Mouse (Mus musculus) Patski (cell line): Measurements from ENCODE around the gene Ap1s3. TPM values are rescaled to one million over a fixed set of nuclear protein-coding genes. Genes with fewer than 3 reads are reported as not detected.
"Not testable (repeated sequence)": the region's sequence is repeated elsewhere in the genome, so short reads cannot be mapped to it uniquely, and the experiment has no call there.

ENCODE experiments used
- ATAC-seq: fragments of 100-300 bp; one replicate; pipeline ENCODE4 v1.8.0; 2021
- CTCF ChIA-PET: fragments of 350-600 bp; sonication (Branson Sonifier 250); formaldehyde crosslinking; loops from one replicate; lab custom pipeline; 2022; ENCODE audit warnings: inconsistent platforms; lab: Charles Lee
- POLR2A ChIA-PET: fragments of 350-600 bp; sonication (Branson Sonifier 250); formaldehyde crosslinking; loops from one replicate; lab custom pipeline; 2022; ENCODE audit warnings: antibody characterized with exemption, inconsistent platforms; lab: Charles Lee
- DNase-seq: peaks from one replicate; pipeline ENCODE4 v3.0.0-alpha.2; 2011; ENCODE audit warnings: low read depth, low spot score
- H3K27me3 ChIP-seq: fragments of 371-371 bp; one replicate; pipeline ENCODE4 v1.5.1; 2021
- CTCF ChIP-seq: fragments of 100-300 bp; IDR thresholded peaks from one replicate; pipeline ENCODE4 v1.5.1; 2021
- in situ Hi-C: fragments of 300-500 bp; cut with MboI; formaldehyde crosslinking; loops from 3 replicates; pipeline ENCODE4 v1.11.1; 2018; ENCODE audit warnings: low pct_unique_long_range_greater_than_20kb, mixed read lengths
- polyA plus RNA-seq: library from polyadenylated mRNA; unstranded; gene quantifications from one replicate; pipeline ENCODE4 v1.2.3, GENCODE M21; 2021

Gene Ap1s3
- polyA plus RNA-seq, 1 experiment from 2014 or later = 16.3 TPM

- H3K27me3 ChIP-seq = no peaks in the 10 kb centered on the region
- ChIA-PET CTCF (interaction anchor here (1.1 to 2.4 kb wide), 7 partner anchors 10 to 915 kb away, joined by 3 to 7 read pairs (median 5); no protein-coding TSS in a partner anchor), POLR2A (no interaction called here)
- in situ Hi-C loops = loop anchor here (5.0 to 25.0 kb wide), 3 partner anchors 777 to 1102 kb away; no protein-coding TSS in a partner anchor
- DNase-seq = no peak
- ATAC-seq = no peak
- TF ChIP-seq CTCF = no peak
These were observed 32.1 kb downstream of the Ap1s3 start for GRCm38 (mm10) chr1:79639683-79640082.

GRCm38 (mm10) chr1:79639107-79639506, 32.7 kb downstream of the Ap1s3 start:
- H3K27me3 ChIP-seq = no peaks in the 10 kb centered on the region
- POLR2A ChIA-PET = no interaction called here
- DNase-seq (no peak), ATAC-seq (no peak)
- CTCF ChIA-PET = interaction anchor here (1.1 to 2.4 kb wide), 5 partner anchors 9 to 914 kb away, joined by 3 to 7 read pairs (median 5); no protein-coding TSS in a partner anchor
- in situ Hi-C loops = loop anchor here (5.0 to 25.0 kb wide), 3 partner anchors 777 to 1102 kb away; no protein-coding TSS in a partner anchor
- no peak for TF ChIP-seq CTCF

GRCm38 (mm10) chr1:79637768-79638167, 34.0 kb downstream of the Ap1s3 start:
- in situ Hi-C loops = loop anchor here (5.0 to 25.0 kb wide), 3 partner anchors 775 to 1100 kb away; no protein-coding TSS in a partner anchor
- POLR2A ChIA-PET = no interaction called here
- TF ChIP-seq CTCF = no peak
- no peaks in the 10 kb centered on the region for H3K27me3 ChIP-seq
- DNase-seq = no peak
- CTCF ChIA-PET = interaction anchor here (1.0 kb wide), 1 partner anchor 41 kb away, joined by 3 read pairs; no protein-coding TSS in a partner anchor
- ATAC-seq = no peak

DNA sequence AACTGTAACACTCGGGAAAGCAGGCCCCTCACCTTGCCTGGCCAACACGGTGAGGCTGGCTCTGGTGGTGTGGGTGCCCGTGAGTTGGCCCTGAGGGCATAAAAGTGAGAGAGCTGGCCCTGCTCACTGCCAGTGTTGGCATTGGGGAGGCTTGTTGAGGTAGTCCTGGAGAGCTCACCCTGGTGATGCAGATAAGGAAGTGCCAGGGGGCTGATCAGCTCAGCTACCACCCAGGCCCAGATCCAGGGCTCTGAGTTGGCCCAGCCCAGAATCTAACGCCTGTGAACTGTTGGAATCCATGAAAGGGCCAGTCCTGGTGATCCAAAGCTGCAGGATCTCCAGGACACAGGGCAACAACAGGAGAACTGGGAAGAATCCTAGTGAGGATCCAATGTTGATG, 40.3 kb downstream of the Ap1s3 start:
- DNase-seq (no peak), ATAC-seq (no peak)
- ChIA-PET CTCF (no interaction called here), POLR2A (no interaction called here)
- TF ChIP-seq CTCF = no peak
- H3K27me3 ChIP-seq = no peaks in the 10 kb centered on the region
- in situ Hi-C loops = loop anchor here (25.0 kb wide), 2 partner anchors 769 to 1094 kb away; no protein-coding TSS in a partner anchor

DNA sequence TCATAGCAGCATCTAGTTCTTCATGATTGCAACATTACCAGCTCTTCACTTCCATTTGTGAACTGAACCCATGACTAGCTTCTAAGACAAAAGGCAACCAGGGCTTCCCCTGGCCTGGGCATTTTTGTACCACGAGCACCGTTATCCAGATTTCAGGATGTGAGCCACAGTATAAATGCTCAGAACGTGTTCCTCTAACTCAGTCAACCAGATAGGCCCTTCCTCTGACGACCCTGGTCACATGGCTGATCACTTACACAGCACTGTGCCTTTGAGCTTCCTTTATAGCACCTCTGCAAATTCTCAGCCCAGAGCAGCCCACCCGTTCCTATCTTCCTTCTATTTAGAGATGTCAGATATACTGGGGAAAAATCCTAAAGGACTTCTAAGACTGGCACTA, 42.0 kb downstream of the Ap1s3 start:
- in situ Hi-C loops = loop anchor here (25.0 kb wide), 2 partner anchors 767 to 1092 kb away; no protein-coding TSS in a partner anchor
- TF ChIP-seq CTCF = no peak
- no peaks in the 10 kb centered on the region for H3K27me3 ChIP-seq
- ATAC-seq = no peak
- no peak for DNase-seq
- ChIA-PET POLR2A (no interaction called here), CTCF (interaction anchor here (0.7 to 1.5 kb wide), 3 partner anchors 10 to 53 kb away, joined by 4 to 5 read pairs (median 5); no protein-coding TSS in a partner anchor)

DNA sequence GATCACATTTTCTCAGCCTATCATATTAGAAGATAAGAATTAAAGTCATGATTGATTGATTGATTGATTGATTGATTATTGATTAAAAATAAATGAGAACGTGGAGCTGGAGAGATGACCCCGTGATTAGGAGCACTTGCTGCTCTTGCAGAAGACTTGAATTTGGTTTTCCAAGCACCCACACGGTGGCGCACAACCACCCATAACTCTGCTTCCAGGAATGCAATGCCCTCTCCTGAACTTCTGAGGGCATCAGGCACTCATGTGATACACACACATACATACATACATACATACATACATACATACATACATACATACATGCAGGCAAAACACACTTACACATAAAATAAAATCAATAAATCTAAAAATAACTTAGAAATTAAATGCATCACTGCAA, 45.6 kb downstream of the Ap1s3 start:
- ChIA-PET POLR2A (interaction anchor here (0.5 kb wide), 1 partner anchor 9 kb away, joined by 3 read pairs; no protein-coding TSS in a partner anchor), CTCF (no interaction called here)
- DNase-seq (no peak), ATAC-seq (no peak)
- no peaks in the 10 kb centered on the region for H3K27me3 ChIP-seq
- in situ Hi-C loops = loop anchor here (25.0 kb wide), 2 partner anchors 764 to 1089 kb away; no protein-coding TSS in a partner anchor
- peak; percentile 62 for TF ChIP-seq CTCF

DNA sequence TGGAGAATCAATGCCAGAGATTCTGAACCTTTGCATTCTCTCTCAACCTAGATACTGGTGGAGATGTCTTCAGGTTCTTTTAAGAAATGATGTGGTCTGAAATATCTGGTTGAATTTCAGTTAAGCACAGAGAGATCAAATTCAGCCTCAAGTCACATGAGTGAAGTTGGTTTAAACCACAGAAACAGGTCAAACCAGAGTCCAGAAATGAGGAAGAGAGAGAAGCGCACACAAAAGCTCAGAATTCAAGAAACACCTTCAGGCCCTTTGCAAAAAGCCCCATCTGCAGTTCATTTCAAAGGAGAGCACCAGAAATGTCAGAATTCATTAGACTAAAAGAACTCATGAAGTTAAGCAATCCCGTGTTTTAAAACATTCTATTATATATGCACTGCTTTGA, 52.3 kb downstream of the Ap1s3 start:
- TF ChIP-seq CTCF = no peak
- in situ Hi-C loops = no loop called here
- POLR2A ChIA-PET = interaction anchor here (0.7 kb wide), 1 partner anchor 144 kb away, joined by 3 read pairs; no protein-coding TSS in a partner anchor
- DNase-seq (no peak), ATAC-seq (no peak)
- no peaks in the 10 kb centered on the region for H3K27me3 ChIP-seq
- CTCF ChIA-PET = no interaction called here

DNA sequence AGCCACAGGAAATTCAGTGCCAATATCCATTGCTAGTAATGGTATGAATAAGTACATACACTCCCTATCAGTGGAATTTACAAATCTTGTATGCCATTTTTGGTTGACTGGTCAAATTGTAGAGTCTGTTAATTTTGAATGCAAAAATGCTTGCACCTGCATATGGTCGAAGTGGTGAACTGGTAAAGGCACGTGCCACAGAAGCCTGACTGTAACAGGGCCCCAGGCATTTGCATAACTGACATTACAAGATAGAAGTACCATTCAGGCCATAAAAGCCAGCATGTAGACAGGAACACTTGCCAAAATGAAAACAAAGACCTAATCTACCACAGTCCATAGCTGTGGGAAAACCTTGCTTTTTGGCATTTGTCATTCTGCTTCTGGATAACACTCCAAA, 55.3 kb downstream of the Ap1s3 start:
- ChIA-PET CTCF (no interaction called here), POLR2A (no interaction called here)
- DNase-seq (no peak), ATAC-seq (no peak)
- no peak for TF ChIP-seq CTCF
- in situ Hi-C loops = no loop called here
- H3K27me3 ChIP-seq = no peaks in the 10 kb centered on the region

DNA sequence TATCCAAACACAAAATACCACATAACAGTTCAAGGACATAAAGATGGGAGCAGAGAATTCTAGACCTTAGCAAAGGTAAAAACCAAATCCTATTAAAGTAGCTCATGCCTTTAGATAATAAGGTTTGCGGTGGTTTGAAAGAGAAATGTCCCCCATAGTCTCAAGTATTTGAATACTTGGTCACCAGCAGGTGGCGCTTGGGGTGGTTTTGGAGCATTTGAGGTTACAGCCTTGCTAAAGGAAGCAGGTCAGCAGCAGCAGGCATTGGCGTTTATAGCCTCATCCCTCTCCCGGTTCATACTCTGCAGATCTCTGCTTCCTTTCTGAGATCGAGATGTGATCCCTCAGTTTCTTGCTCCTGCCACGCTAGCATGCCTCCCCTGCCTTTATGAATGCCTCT, 57.3 kb downstream of the Ap1s3 start:
- POLR2A ChIA-PET = interaction anchor here (0.6 kb wide), 1 partner anchor 21 kb away, joined by 3 read pairs; no protein-coding TSS in a partner anchor
- no peaks in the 10 kb centered on the region for H3K27me3 ChIP-seq
- ATAC-seq = no peak
- peak; percentile 42 for TF ChIP-seq CTCF
- DNase-seq = no peak
- in situ Hi-C loops = no loop called here
- CTCF ChIA-PET = interaction anchor here (1.6 kb wide), 1 partner anchor 10 kb away, joined by 4 read pairs; no protein-coding TSS in a partner anchor

DNA sequence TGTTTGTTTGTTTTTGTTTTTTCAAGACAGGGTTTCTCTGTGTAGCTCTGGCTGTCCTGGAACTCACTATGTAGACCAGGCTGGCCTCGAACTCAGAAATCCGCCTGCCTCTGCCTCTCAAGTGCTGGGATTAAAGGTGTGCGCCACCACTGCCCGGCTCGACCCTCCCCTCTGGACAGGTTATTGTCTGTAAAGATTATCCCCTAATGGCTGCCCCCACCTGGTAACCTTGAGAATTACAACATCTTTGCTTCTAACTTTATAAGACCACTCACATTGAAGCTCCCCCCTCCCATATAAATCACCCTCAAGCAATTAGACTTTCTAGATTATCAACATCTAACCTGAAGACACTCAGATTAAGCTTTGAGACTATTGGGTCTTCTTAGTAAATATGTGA, 60.5 kb downstream of the Ap1s3 start:
- POLR2A ChIA-PET, CTCF ChIA-PET, ATAC-seq, H3K27me3 ChIP-seq, in situ Hi-C loops, DNase-seq: not testable (repeated sequence)
- peak; percentile 9 for TF ChIP-seq CTCF

DNA sequence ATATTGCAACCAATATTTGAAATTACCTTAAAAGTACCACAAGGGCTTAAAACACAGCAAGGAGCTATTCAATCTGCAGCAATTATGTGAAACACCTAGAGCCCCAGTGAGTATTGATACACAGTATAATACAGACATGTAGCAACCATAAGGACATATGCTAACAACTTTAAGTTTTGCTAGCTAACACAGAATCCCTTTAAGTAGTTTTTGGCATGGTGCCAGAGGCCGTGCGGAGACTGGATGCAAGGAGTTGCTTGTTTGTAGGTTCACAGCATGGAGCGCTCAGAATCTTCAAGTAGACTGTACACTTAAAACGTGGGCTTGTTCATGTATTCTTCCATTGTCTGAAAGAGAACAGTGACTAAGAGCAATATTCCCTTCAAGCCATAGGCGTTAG, 62.9 kb downstream of the Ap1s3 start:
- POLR2A ChIA-PET, H3K27me3 ChIP-seq, DNase-seq, in situ Hi-C loops, CTCF ChIA-PET, ATAC-seq: not testable (repeated sequence)
